Mouse (Mus musculus) embryonic facial prominence, embryonic 11.5 days (tissue): Measurements from ENCODE around the gene Tmcc3. TPM values are rescaled to one million over a fixed set of nuclear protein-coding genes. Genes with fewer than 3 reads are reported as not detected.

ENCODE experiments used
- ATAC-seq: fragments of 200-750 bp; cut with Nextera tagmentation; replicated peaks from 2 replicates; pipeline ENCODE4 v1.8.0; 2017; ENCODE audit warnings: low read depth; ENCODE audit not compliant: insufficient number of reproducible peaks, low FRiP score, low TSS enrichment
- DNase-seq: peaks from one replicate; pipeline ENCODE4 v3.0.0-alpha.2; 2015; ENCODE audit warnings: low spot score
- H3K27ac ChIP-seq: fragments of 300-500 bp; sonication (generic); replicated peaks from 2 replicates; pipeline ENCODE4 v1.5.1; 2014; ENCODE audit warnings: mild to moderate bottlenecking, low read depth, low read length, control low read depth
- H3K27me3 ChIP-seq: fragments of 300-500 bp; sonication (generic); 2 replicates; pipeline ENCODE4 v1.6.1; 2014; ENCODE audit warnings: mild to moderate bottlenecking, low read length, moderate library complexity, mixed read lengths; ENCODE audit not compliant: control insufficient read depth, insufficient read depth
- H3K36me3 ChIP-seq: fragments of 300-500 bp; sonication (generic); replicated peaks from 2 replicates; pipeline ENCODE4 v1.6.1; 2014; ENCODE audit warnings: low read depth, mild to moderate bottlenecking, low read length, moderate library complexity, mixed read lengths; ENCODE audit not compliant: control insufficient read depth, insufficient read depth
- H3K4me1 ChIP-seq: fragments of 300-500 bp; sonication (generic); 2 replicates; pipeline ENCODE4 v1.6.1; 2014; ENCODE audit warnings: low read length, mixed read lengths; ENCODE audit not compliant: control insufficient read depth, insufficient read depth
- H3K4me2 ChIP-seq: fragments of 300-500 bp; sonication (generic); 2 replicates; pipeline ENCODE4 v1.6.1; 2014; ENCODE audit warnings: low read depth, mild to moderate bottlenecking, control low read depth, low read length, moderate library complexity
- H3K4me3 ChIP-seq: fragments of 300-500 bp; sonication (generic); 2 replicates; pipeline ENCODE4 v1.5.1; 2014; ENCODE audit warnings: low read depth, low read length, control low read depth
- H3K9ac ChIP-seq: fragments of 300-500 bp; sonication (generic); replicated peaks from 2 replicates; pipeline ENCODE4 v1.6.1; 2014; ENCODE audit warnings: mild to moderate bottlenecking, control low read depth, low read length
- H3K9me3 ChIP-seq: fragments of 300-500 bp; sonication (generic); replicated peaks from 2 replicates; pipeline ENCODE4 v1.6.1; 2016; ENCODE audit warnings: mild to moderate bottlenecking, low read length, inconsistent platforms, mixed read lengths; ENCODE audit not compliant: control insufficient read depth
- WGBS: fragments of 180-500 bp; shearing (Covaris S2); extraction: QIAGEN DNeasy Blood & Tissue Kit; methylation state at CpG from one replicate; pipeline ENCODE4 v1.1.7; 2014; 5-methylcytosine and 5-hydroxymethylcytosine counted together
- polyA plus RNA-seq: library from polyadenylated mRNA; unstranded; fragments of >200 nt; fragmentation: Nextera tagmentation; extraction: Ambion mirVana; gene quantifications from 2 replicates; pipeline ENCODE4 v1.2.1, GENCODE M21; 2014

Gene Tmcc3
- polyA plus RNA-seq, 1 experiment from 2014 or later: 3.0 TPM

DNA sequence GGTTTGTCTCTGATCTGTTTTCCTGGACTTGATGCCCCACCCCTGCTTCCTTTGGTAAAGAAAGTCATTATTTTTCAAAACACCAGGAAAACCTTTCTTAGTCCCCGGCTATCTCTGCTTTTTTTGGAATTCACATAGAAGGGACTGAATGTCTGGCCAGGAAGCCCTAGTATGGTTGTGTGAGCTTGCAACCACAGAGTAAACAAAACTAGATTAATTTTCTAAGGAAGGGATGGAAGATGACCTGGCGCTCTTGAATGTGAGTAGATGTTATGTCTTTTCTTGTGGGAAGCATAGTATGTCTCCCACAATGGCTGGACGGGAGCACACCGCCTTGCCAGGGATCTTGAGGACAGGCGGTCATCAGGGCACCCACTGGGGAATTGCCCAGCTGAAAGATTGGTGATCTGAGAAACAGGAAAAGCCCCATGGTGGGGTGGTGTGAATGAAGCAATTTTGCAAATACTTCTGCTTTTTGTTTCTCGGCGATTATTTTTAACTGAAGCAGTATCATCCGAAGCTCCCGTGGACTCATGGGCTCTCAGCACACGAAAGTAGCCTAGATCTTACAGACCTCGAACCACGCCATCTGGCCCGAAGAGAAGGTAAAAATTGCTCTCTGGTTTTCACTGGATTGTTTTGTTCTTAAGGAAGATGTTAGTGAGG lies 44.9 kb downstream of the Tmcc3 start:
- Histone ChIP-seq H3K9ac (no peak overlapping the region), H3K9me3 (no peaks in the 10 kb centered on the region), H3K4me1 (no peaks in the 10 kb centered on the region), H3K4me3 (no peak overlapping the region), H3K36me3 (no peaks in the 10 kb centered on the region), H3K27ac (no peak overlapping the region), H3K27me3 (no peaks in the 10 kb centered on the region), H3K4me2 (no peak overlapping the region)
- no peak for DNase-seq
- 87% methylated on average over 13 of the region's 13 CpGs for WGBS
- ATAC-seq: no peak

DNA sequence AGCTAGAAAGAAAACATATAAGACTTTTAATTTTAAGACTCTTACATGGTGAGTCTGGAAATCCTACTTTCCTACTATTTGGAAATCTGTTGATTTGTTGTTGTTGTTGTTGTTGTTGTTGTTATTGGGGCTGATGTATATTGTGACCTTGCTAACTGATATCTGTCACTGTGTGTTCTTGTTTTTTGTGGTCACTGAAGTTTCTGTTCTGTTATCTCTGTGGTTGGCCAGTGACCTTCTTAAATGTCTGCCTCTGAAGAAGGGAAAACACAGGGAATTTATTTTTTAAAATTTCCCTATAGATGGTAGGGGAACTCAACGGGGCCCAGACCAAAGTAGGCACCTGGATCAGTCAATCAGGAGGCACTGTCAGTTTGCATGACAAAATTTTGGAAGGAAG lies 48.9 kb downstream of the Tmcc3 start:
- DNase-seq (no peak), ATAC-seq (no peak)
- H3K27ac ChIP-seq: no peak overlapping the region
- H3K9me3 ChIP-seq: no peaks in the 10 kb centered on the region
- no peaks in the 10 kb centered on the region for H3K36me3 ChIP-seq
- no peaks in the 10 kb centered on the region for H3K4me1 ChIP-seq
- no peak overlapping the region for H3K4me2 ChIP-seq
- H3K27me3 ChIP-seq: no peaks in the 10 kb centered on the region
- H3K9ac ChIP-seq: no peak overlapping the region
- H3K4me3 ChIP-seq: no peak overlapping the region
- 79% methylated on average over 1 of the region's 1 CpGs for WGBS

DNA sequence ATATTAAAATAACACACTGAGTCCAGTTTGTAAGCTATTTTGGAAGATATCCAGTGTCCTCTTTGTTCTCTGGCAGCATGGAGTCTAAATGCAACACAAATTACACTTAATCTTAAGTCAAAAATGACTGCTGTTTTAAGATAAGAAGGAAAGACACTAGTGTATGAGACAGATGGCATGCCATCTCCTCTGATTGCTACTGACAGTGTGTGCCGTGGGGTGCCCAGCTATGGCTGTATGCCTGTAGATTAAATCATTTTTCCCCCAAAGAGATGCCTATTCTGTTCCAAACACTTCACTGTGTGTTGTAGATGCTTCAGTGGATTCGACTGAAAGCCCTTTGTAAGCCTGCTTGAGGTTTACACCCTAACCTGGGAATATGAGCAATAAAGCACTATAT lies 59.5 kb downstream of the Tmcc3 start:
- Histone ChIP-seq H3K9me3 (no peaks in the 10 kb centered on the region), H3K4me2 (no peak overlapping the region), H3K4me3 (no peak overlapping the region), H3K27ac (no peak overlapping the region), H3K4me1 (no peaks in the 10 kb centered on the region), H3K36me3 (no peaks in the 10 kb centered on the region), H3K27me3 (no peaks in the 10 kb centered on the region), H3K9ac (no peak overlapping the region)
- DNase-seq (no peak), ATAC-seq (no peak)
- 83% methylated on average over 2 of the region's 2 CpGs for WGBS

DNA sequence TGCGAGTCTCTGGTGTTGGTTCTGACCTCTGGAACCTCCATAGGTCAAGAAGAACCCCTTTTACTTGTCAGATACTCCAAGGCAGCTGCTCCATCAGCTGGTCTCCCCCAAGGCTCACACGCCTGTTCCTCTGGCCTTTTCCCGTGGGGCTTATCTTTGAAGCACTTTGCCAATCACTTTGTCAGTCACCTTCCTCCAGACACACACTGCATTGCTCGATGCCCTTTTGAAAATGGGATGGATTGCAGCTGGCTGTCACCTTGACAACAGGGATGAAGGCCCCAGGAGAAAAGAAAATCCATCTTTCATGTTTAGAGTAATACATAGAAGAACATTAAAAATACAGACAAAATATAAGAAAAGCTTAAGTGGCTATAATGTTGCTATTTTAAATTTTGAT lies 65.2 kb downstream of the Tmcc3 start:
- Histone ChIP-seq H3K27me3 (no peaks in the 10 kb centered on the region), H3K4me1 (no peaks in the 10 kb centered on the region), H3K4me3 (no peak overlapping the region), H3K4me2 (no peak overlapping the region), H3K9ac (no peak overlapping the region), H3K9me3 (no peaks in the 10 kb centered on the region), H3K27ac (no peak overlapping the region), H3K36me3 (no peaks in the 10 kb centered on the region)
- no peak for ATAC-seq
- no peak for DNase-seq
- WGBS: 67% methylated on average over 4 of the region's 4 CpGs

DNA sequence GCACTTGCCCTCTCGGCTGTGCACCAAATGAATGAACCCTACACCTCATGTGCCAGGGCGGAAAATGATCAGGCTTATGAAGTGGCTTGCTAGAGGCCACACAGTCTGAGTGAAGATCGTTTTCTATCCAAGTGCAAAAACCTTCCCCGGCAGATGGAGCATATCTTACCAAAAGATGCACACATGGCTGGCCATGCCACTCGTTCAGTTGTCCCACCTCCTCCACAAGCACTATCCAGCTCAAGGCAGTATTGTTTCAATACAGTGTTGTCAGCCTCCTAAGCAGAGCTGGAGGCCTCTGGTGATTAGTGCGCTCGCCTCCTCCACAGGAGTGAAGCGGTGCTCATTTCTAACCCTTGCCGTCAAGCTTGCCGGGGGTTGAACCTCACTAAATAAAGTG lies 66.1 kb downstream of the Tmcc3 start:
- H3K27ac ChIP-seq: no peak overlapping the region
- H3K4me1 ChIP-seq: no peaks in the 10 kb centered on the region
- ATAC-seq (no peak), DNase-seq (no peak)
- no peaks in the 10 kb centered on the region for H3K36me3 ChIP-seq
- H3K4me2 ChIP-seq: no peak overlapping the region
- WGBS: 84% methylated on average over 10 of the region's 10 CpGs
- no peak overlapping the region for H3K4me3 ChIP-seq
- no peak overlapping the region for H3K9ac ChIP-seq
- H3K9me3 ChIP-seq: no peaks in the 10 kb centered on the region
- H3K27me3 ChIP-seq: no peaks in the 10 kb centered on the region

DNA sequence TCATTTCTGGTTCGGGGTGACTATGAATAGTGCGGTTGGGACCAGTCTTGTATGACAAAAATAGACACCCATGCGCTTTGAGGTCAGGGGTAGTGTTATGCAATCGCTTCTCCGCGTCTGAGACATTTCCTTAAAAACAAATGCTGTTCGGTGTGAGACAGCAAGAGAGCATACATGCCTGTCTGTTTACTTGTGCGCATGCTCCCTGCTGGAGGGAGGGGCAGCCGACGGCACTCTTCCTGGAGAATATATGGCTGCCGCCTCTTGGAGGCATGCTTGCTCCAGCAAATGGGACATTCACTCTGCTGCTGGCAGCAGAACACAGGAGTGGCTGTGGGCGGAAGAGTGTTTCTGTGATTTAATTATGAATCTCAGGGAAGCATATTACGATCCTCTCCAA lies 66.6 kb downstream of the Tmcc3 start:
- Histone ChIP-seq H3K4me2 (no peak overlapping the region), H3K27ac (no peak overlapping the region), H3K36me3 (no peaks in the 10 kb centered on the region), H3K4me3 (no peak overlapping the region), H3K9me3 (no peaks in the 10 kb centered on the region), H3K27me3 (no peaks in the 10 kb centered on the region), H3K4me1 (no peaks in the 10 kb centered on the region), H3K9ac (no peak overlapping the region)
- DNase-seq: no peak
- ATAC-seq: no peak
- 80% methylated on average over 13 of the region's 13 CpGs for WGBS

DNA sequence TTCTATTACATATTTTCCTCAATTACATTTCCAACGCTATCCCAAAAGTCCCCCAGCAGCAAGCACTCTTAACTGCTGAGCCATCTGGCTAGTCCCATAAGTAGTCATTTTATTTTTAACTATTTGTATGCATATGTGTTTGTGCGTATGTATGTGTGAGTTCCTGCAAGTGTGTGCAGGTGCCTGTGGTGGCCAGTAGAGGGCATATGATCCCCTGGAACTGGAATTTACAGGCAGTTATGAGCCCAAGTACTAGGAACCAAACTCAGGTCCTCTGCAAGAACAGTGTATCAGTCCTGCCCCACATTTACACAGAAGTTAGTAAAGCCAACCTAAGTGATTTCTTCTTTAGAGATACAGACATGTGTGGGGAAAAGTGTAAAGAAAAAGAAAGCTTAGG lies 68.3 kb downstream of the Tmcc3 start:
- no peak overlapping the region for H3K27ac ChIP-seq
- no peaks in the 10 kb centered on the region for H3K4me1 ChIP-seq
- H3K36me3 ChIP-seq: no peaks in the 10 kb centered on the region
- no peak overlapping the region for H3K4me2 ChIP-seq
- H3K4me3 ChIP-seq: no peak overlapping the region
- H3K27me3 ChIP-seq: no peaks in the 10 kb centered on the region
- WGBS: 91% methylated on average over 2 of the region's 2 CpGs
- no peak for ATAC-seq
- DNase-seq: no peak
- peaks cover 1% of the 10 kb centered on the region; the same call in 1 of the 2 replicates for H3K9me3 ChIP-seq
- H3K9ac ChIP-seq: no peak overlapping the region

DNA sequence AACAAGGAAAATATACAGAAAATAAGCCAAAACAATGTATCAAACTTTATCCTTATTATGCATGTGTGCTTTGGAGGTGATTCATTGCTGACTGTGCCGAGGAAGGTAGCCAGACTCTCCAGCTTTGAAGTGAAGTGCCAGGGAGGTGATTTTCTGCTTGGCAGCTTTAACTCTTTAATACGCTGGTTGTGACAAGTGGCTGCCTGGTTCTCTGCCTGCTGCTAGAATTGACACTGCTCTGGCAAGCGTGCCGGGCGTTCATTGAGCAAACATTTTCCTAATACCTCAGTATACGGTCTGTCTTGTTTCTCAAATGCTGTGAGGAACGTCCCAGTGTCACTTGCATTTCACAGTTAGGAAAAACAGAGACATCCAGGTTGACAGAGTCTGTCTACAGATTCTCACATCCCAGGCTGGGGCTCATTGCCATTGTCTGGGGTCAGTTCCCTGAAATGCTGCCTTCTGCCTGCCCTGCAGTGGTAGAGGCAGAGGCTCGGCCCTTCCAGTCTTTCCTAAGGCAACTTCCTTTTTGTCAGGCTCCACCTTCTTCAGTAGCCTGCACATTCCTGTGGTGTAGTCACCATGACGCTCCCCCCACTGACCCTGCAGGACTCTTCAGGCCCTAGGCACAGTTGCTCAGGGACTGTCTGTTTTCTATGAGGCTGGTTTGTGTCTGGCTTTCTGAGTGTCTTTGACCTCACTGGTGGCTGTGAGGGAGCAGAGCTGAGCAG lies 69.1 kb downstream of the Tmcc3 start:
- Histone ChIP-seq H3K27ac (no peak overlapping the region), H3K36me3 (no peaks in the 10 kb centered on the region), H3K9me3 (peaks cover 6% of the 10 kb centered on the region), H3K9ac (no peak overlapping the region), H3K27me3 (no peaks in the 10 kb centered on the region), H3K4me1 (no peaks in the 10 kb centered on the region), H3K4me2 (no peak overlapping the region), H3K4me3 (no peak overlapping the region)
- ATAC-seq: no peak
- WGBS: 72% methylated on average over 9 of the region's 9 CpGs
- no peak for DNase-seq
